Mouse (Mus musculus): ENCODE results near the gene Brpf3.

- no peak for TF ChIP-seq CTCF (IDR thresholded peaks at IDR 0.05; ENCODE audit: insufficient read depth, low read length)
- TF ChIP-seq POLR2A (IDR thresholded peaks at IDR 0.05; ENCODE audit: borderline replicate concordance, extremely low read depth, low read depth, low read length): no peak
Observed at GRCm38 (mm10) chr17:28883941-28884516, 83.1 kb downstream of the Brpf3 start.

Measured in lung, adult 2 months (tissue).